Mouse (Mus musculus) embryonic facial prominence, embryonic 11.5 days (tissue): ENCODE measurements around the gene Cstb. TPM values are rescaled to one million over a fixed set of nuclear protein-coding genes. Genes with fewer than 3 reads are reported as not detected.

Experiments
- ATAC-seq: fragments of 200-750 bp; cut with Nextera tagmentation; replicated peaks from 2 replicates; pipeline ENCODE4 v1.8.0; 2017; ENCODE audit warnings: low read depth; ENCODE audit not compliant: insufficient number of reproducible peaks, low FRiP score, low TSS enrichment
- DNase-seq: peaks from one replicate; pipeline ENCODE4 v3.0.0-alpha.2; 2015; ENCODE audit warnings: low spot score
- H3K27ac ChIP-seq: fragments of 300-500 bp; sonication (generic); replicated peaks from 2 replicates; pipeline ENCODE4 v1.5.1; 2014; ENCODE audit warnings: mild to moderate bottlenecking, low read depth, low read length, control low read depth
- H3K27me3 ChIP-seq: fragments of 300-500 bp; sonication (generic); 2 replicates; pipeline ENCODE4 v1.6.1; 2014; ENCODE audit warnings: mild to moderate bottlenecking, low read length, moderate library complexity, mixed read lengths; ENCODE audit not compliant: control insufficient read depth, insufficient read depth
- H3K36me3 ChIP-seq: fragments of 300-500 bp; sonication (generic); replicated peaks from 2 replicates; pipeline ENCODE4 v1.6.1; 2014; ENCODE audit warnings: low read depth, mild to moderate bottlenecking, low read length, moderate library complexity, mixed read lengths; ENCODE audit not compliant: control insufficient read depth, insufficient read depth
- H3K4me1 ChIP-seq: fragments of 300-500 bp; sonication (generic); 2 replicates; pipeline ENCODE4 v1.6.1; 2014; ENCODE audit warnings: low read length, mixed read lengths; ENCODE audit not compliant: control insufficient read depth, insufficient read depth
- H3K4me2 ChIP-seq: fragments of 300-500 bp; sonication (generic); 2 replicates; pipeline ENCODE4 v1.6.1; 2014; ENCODE audit warnings: low read depth, mild to moderate bottlenecking, control low read depth, low read length, moderate library complexity
- H3K4me3 ChIP-seq: fragments of 300-500 bp; sonication (generic); 2 replicates; pipeline ENCODE4 v1.5.1; 2014; ENCODE audit warnings: low read depth, low read length, control low read depth
- H3K9ac ChIP-seq: fragments of 300-500 bp; sonication (generic); replicated peaks from 2 replicates; pipeline ENCODE4 v1.6.1; 2014; ENCODE audit warnings: mild to moderate bottlenecking, control low read depth, low read length
- H3K9me3 ChIP-seq: fragments of 300-500 bp; sonication (generic); replicated peaks from 2 replicates; pipeline ENCODE4 v1.6.1; 2016; ENCODE audit warnings: mild to moderate bottlenecking, low read length, inconsistent platforms, mixed read lengths; ENCODE audit not compliant: control insufficient read depth
- WGBS: fragments of 180-500 bp; shearing (Covaris S2); extraction: QIAGEN DNeasy Blood & Tissue Kit; methylation state at CpG from one replicate; pipeline ENCODE4 v1.1.7; 2014; 5-methylcytosine and 5-hydroxymethylcytosine counted together
- polyA plus RNA-seq: library from polyadenylated mRNA; unstranded; fragments of >200 nt; fragmentation: Nextera tagmentation; extraction: Ambion mirVana; gene quantifications from 2 replicates; pipeline ENCODE4 v1.2.1, GENCODE M21; 2014

Cstb gene
- polyA plus RNA-seq, 1 experiment from 2014 or later, result 177 TPM

GRCm38 (mm10) chr10:78422614-78423013 is 2.9 kb upstream of the Cstb start:
- Histone ChIP-seq H3K4me1 (no peaks in the 10 kb centered on the region), H3K36me3 (no peaks in the 10 kb centered on the region), H3K27me3 (no peaks in the 10 kb centered on the region), H3K27ac (no peak overlapping the region), H3K9me3 (no peaks in the 10 kb centered on the region), H3K4me2 (no peak overlapping the region), H3K4me3 (no peak overlapping the region), H3K9ac (no peak overlapping the region)
- ATAC-seq (no peak), DNase-seq (no peak)
- 91% methylated on average over 3 of the region's 3 CpGs for WGBS

DNA sequence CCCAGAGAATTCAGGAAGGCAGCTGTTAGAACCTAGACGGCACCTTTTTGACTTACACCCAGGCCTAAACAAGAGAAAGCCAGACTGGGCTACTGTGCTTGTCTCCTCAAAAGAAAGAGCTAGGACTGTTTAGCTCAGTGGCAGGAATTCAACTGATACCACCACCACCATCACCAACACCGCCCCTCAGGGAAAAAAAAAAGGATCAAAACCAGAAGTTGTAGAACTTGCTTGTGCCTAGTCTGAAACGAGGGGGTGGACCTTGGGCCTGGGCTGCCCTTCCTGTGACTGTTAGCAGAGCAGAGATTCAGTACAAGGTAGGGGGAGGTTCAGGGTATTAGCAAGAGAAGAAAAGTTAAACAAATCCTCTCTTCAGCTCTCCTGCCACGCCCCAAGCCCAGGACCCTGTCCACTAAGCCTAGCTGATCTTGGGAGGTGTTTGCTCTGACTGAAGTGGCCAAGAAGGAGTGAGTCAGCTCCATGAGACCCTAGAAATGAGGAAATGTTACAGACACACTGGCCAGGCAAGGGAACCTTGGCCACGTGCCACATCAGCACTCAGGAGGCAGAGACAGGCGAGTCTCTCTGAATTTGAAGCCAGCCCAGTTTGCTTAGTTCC is 757 bp downstream of the Cstb start:
- Histone ChIP-seq H3K27me3 (no peaks in the 10 kb centered on the region), H3K9ac (peak overlapping the region; percentile 86), H3K36me3 (no peaks in the 10 kb centered on the region; the same call in 1 of the 2 replicates), H3K4me3 (peak overlapping the region; percentile 85), H3K4me2 (peak overlapping the region; percentile 77), H3K9me3 (no peaks in the 10 kb centered on the region), H3K27ac (no peak overlapping the region), H3K4me1 (no peaks in the 10 kb centered on the region)
- 44% methylated on average over 6 of the region's 6 CpGs for WGBS
- DNase-seq (peak; percentile 35), ATAC-seq (peak; percentile 10; the same call in 1 of the 2 replicates)

GRCm38 (mm10) chr10:78428070-78428469 is 2.6 kb downstream of the Cstb start:
- no peaks in the 10 kb centered on the region for H3K4me1 ChIP-seq
- no peaks in the 10 kb centered on the region for H3K27me3 ChIP-seq
- DNase-seq (no peak), ATAC-seq (no peak)
- no peak overlapping the region for H3K9ac ChIP-seq
- H3K9me3 ChIP-seq, result no peaks in the 10 kb centered on the region
- H3K4me2 ChIP-seq, result no peak overlapping the region
- no peak overlapping the region for H3K27ac ChIP-seq
- no peaks in the 10 kb centered on the region; the same call in 1 of the 2 replicates for H3K36me3 ChIP-seq
- WGBS, result 92% methylated on average over 11 of the region's 11 CpGs
- no peak overlapping the region for H3K4me3 ChIP-seq

- Histone ChIP-seq H3K27me3 (no peaks in the 10 kb centered on the region), H3K4me2 (no peak overlapping the region), H3K4me3 (no peak overlapping the region), H3K27ac (no peak overlapping the region), H3K9me3 (no peaks in the 10 kb centered on the region), H3K36me3 (no peaks in the 10 kb centered on the region; the same call in 1 of the 2 replicates), H3K9ac (no peak overlapping the region), H3K4me1 (no peaks in the 10 kb centered on the region)
- ATAC-seq (no peak), DNase-seq (no peak)
- WGBS, result 90% methylated on average over 5 of the region's 5 CpGs
Measured at GRCm38 (mm10) chr10:78429180-78429579, 3.7 kb downstream of the Cstb start.

DNA sequence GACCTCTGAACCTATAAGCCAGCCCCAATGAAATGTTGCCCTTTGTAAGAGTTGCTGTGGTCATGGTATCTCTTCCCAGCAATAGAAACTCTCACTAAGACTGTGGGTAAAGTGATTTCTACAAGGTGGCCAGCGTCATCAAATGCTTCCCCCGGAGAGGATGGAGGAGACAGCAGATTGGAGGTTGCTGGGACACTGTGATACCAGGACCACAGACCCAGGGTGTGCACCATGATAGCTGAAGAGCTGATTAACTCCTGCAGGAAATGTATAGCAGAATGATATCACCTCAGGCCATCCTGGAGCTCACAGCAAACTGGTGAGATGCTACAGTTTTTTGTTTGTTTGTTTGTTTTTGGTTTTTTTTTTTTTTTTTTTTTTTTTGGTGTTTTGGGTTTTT is 4.3 kb downstream of the Cstb start:
- H3K9me3 ChIP-seq, result no peaks in the 10 kb centered on the region
- no peak overlapping the region for H3K9ac ChIP-seq
- no peaks in the 10 kb centered on the region for H3K27me3 ChIP-seq
- no peak overlapping the region for H3K4me2 ChIP-seq
- no peaks in the 10 kb centered on the region; the same call in 1 of the 2 replicates for H3K36me3 ChIP-seq
- no peak for ATAC-seq
- no peak overlapping the region for H3K4me3 ChIP-seq
- 90% methylated on average over 2 of the region's 2 CpGs for WGBS
- no peak overlapping the region for H3K27ac ChIP-seq
- DNase-seq, result no peak
- H3K4me1 ChIP-seq, result no peaks in the 10 kb centered on the region

GRCm38 (mm10) chr10:78432853-78433252 is 7.4 kb downstream of the Cstb start:
- WGBS, result 63% methylated on average over 3 of the region's 3 CpGs
- H3K9me3 ChIP-seq, result no peaks in the 10 kb centered on the region
- H3K9ac ChIP-seq, result no peak overlapping the region
- ATAC-seq (no peak), DNase-seq (no peak)
- H3K4me1 ChIP-seq, result no peaks in the 10 kb centered on the region
- no peak overlapping the region for H3K4me3 ChIP-seq
- no peaks in the 10 kb centered on the region for H3K27me3 ChIP-seq
- no peak overlapping the region for H3K27ac ChIP-seq
- no peaks in the 10 kb centered on the region; the same call in 1 of the 2 replicates for H3K36me3 ChIP-seq
- no peak overlapping the region for H3K4me2 ChIP-seq

- Histone ChIP-seq H3K9me3 (no peaks in the 10 kb centered on the region), H3K9ac (no peak overlapping the region), H3K4me1 (no peaks in the 10 kb centered on the region), H3K36me3 (no peaks in the 10 kb centered on the region; the same call in 1 of the 2 replicates), H3K27ac (no peak overlapping the region), H3K4me2 (no peak overlapping the region), H3K27me3 (no peaks in the 10 kb centered on the region), H3K4me3 (no peak overlapping the region)
- ATAC-seq (0 out of 2 replicates have a peak, but pooled peaks have one; percentile 22), DNase-seq (peak; percentile 71)
- 10% methylated on average over 5 of the region's 5 CpGs for WGBS
Measured at GRCm38 (mm10) chr10:78438094-78438493, 12.6 kb downstream of the Cstb start.

- H3K9ac ChIP-seq, result no peak overlapping the region
- 64% methylated on average over 5 of the region's 5 CpGs for WGBS
- H3K4me2 ChIP-seq, result no peak overlapping the region
- no peaks in the 10 kb centered on the region; the same call in 1 of the 2 replicates for H3K36me3 ChIP-seq
- no peaks in the 10 kb centered on the region for H3K9me3 ChIP-seq
- DNase-seq (peak; percentile 38), ATAC-seq (no peak)
- H3K27ac ChIP-seq, result no peak overlapping the region
- H3K4me1 ChIP-seq, result no peaks in the 10 kb centered on the region
- no peak overlapping the region for H3K4me3 ChIP-seq
- H3K27me3 ChIP-seq, result no peaks in the 10 kb centered on the region
Measured at GRCm38 (mm10) chr10:78439550-78439949, 14.1 kb downstream of the Cstb start.
